Mouse (Mus musculus) lung, adult 2 months (tissue): Measurements from ENCODE around the gene Timp3.

Experiments
- CTCF ChIP-seq: fragments of 200-500 bp; IDR thresholded peaks from 2 replicates; pipeline ENCODE4 v1.5.1; 2011; ENCODE audit warnings: mild to moderate bottlenecking, low read length, control low read depth; ENCODE audit not compliant: insufficient read depth
- POLR2A ChIP-seq: fragments of 200-500 bp; IDR thresholded peaks from 2 replicates; pipeline ENCODE4 v1.6.1; 2011; ENCODE audit warnings: low read depth, mild to moderate bottlenecking, control low read depth, low read length, borderline replicate concordance; ENCODE audit errors: extremely low read depth

- TF ChIP-seq CTCF: no peak
- no peak for TF ChIP-seq POLR2A
Observed at GRCm38 (mm10) chr10:86392399-86392798, 92.2 kb downstream of the Timp3 start.
